Mouse (Mus musculus): Measurements from ENCODE around the gene Nup214. TPM values are rescaled to one million over a fixed set of nuclear protein-coding genes. Genes with fewer than 3 reads are reported as not detected.

Nup214 gene
- 54.7 and 55.1 TPM in 2 replicates for polyA plus RNA-seq (2015; fragmentation: Nextera tagmentation; extraction: Ambion mirVana)

GRCm38 (mm10) chr2:31974141-31974808 is at the start of gene Nup214:
Gene Nup214 (plus strand): TSS chr2:31974436.
- Histone ChIP-seq H3K4me2 (peak within 1 kb of the TSS; percentile 82), H3K9ac (peak within 1 kb of the TSS; percentile 89), H3K4me1 (replicated peaks) (peaks cover 10% of the 10 kb centered on the region), H3K36me3 (peaks cover 35% of the 10 kb centered on the region), H3K4me3 (peak within 1 kb of the TSS; percentile 75), H3K9me3 (replicated peaks) (no peaks in the 10 kb centered on the region), H3K27me3 (no peaks in the 10 kb centered on the region), H3K27ac (peak within 1 kb of the TSS; percentile 50)
- under 1% methylated on average over 60 of the region's 60 CpGs for WGBS
- ATAC-seq (replicated peaks; ENCODE audit: insufficient number of reproducible peaks, insufficient read depth, low FRiP score, low read depth): peak; percentile 99

GRCm38 (mm10) chr2:31924811-31925210 is 49.4 kb upstream of the Nup214 start:
- Histone ChIP-seq H3K4me3 (no peak overlapping the region), H3K4me1 (replicated peaks) (no peaks in the 10 kb centered on the region), H3K36me3 (no peaks in the 10 kb centered on the region), H3K27ac (no peak overlapping the region), H3K9ac (no peak overlapping the region), H3K27me3 (peaks cover 24% of the 10 kb centered on the region; the same call in 1 of the 2 replicates), H3K9me3 (replicated peaks) (no peaks in the 10 kb centered on the region), H3K4me2 (no peak overlapping the region)
- 30% methylated on average over 9 of the region's 9 CpGs for WGBS
- no peak for ATAC-seq (replicated peaks; ENCODE audit: insufficient number of reproducible peaks, insufficient read depth, low FRiP score, low read depth)

GRCm38 (mm10) chr2:31925936-31926335 is 48.3 kb upstream of the Nup214 start:
- Histone ChIP-seq H3K36me3 (no peaks in the 10 kb centered on the region), H3K4me2 (no peak overlapping the region), H3K9ac (no peak overlapping the region), H3K27ac (no peak overlapping the region), H3K9me3 (replicated peaks) (no peaks in the 10 kb centered on the region), H3K4me1 (replicated peaks) (no peaks in the 10 kb centered on the region), H3K4me3 (no peak overlapping the region), H3K27me3 (peaks cover 19% of the 10 kb centered on the region; the same call in 1 of the 2 replicates)
- 43% methylated on average over 4 of the region's 4 CpGs for WGBS
- ATAC-seq (replicated peaks; ENCODE audit: insufficient number of reproducible peaks, insufficient read depth, low FRiP score, low read depth): no peak

- H3K36me3 ChIP-seq: no peaks in the 10 kb centered on the region
- no peaks in the 10 kb centered on the region for H3K4me1 ChIP-seq (replicated peaks)
- 64% methylated on average over 3 of the region's 3 CpGs for WGBS
- ATAC-seq (replicated peaks; ENCODE audit: insufficient number of reproducible peaks, insufficient read depth, low FRiP score, low read depth): no peak
- H3K4me2 ChIP-seq: no peak overlapping the region
- H3K4me3 ChIP-seq: no peak overlapping the region
- H3K9ac ChIP-seq: no peak overlapping the region
- no peaks in the 10 kb centered on the region for H3K27me3 ChIP-seq
- no peak overlapping the region for H3K27ac ChIP-seq
- H3K9me3 ChIP-seq (replicated peaks): no peaks in the 10 kb centered on the region
These were observed 44.6 kb upstream of the Nup214 start for GRCm38 (mm10) chr2:31929664-31930063.

- 55% methylated on average over 4 of the region's 4 CpGs for WGBS
- H3K36me3 ChIP-seq: no peaks in the 10 kb centered on the region
- H3K27ac ChIP-seq: no peak overlapping the region
- ATAC-seq (replicated peaks; ENCODE audit: insufficient number of reproducible peaks, insufficient read depth, low FRiP score, low read depth): no peak
- no peak overlapping the region for H3K9ac ChIP-seq
- H3K4me3 ChIP-seq: no peak overlapping the region
- no peaks in the 10 kb centered on the region for H3K27me3 ChIP-seq
- H3K9me3 ChIP-seq (replicated peaks): no peaks in the 10 kb centered on the region
- peaks cover 2% of the 10 kb centered on the region; the same call in 1 of the 2 replicates for H3K4me1 ChIP-seq (replicated peaks)
- H3K4me2 ChIP-seq: no peak overlapping the region
These were observed 39.7 kb upstream of the Nup214 start for GRCm38 (mm10) chr2:31934551-31934950.

GRCm38 (mm10) chr2:31935054-31935453 is 39.2 kb upstream of the Nup214 start:
- H3K4me2 ChIP-seq: no peak overlapping the region
- 22% methylated on average over 4 of the region's 4 CpGs for WGBS
- ATAC-seq (replicated peaks; ENCODE audit: insufficient number of reproducible peaks, insufficient read depth, low FRiP score, low read depth): no peak
- H3K9ac ChIP-seq: no peak overlapping the region
- peaks cover 2% of the 10 kb centered on the region; the same call in 1 of the 2 replicates for H3K4me1 ChIP-seq (replicated peaks)
- H3K36me3 ChIP-seq: no peaks in the 10 kb centered on the region
- no peaks in the 10 kb centered on the region for H3K27me3 ChIP-seq
- H3K9me3 ChIP-seq (replicated peaks): no peaks in the 10 kb centered on the region
- no peak overlapping the region for H3K4me3 ChIP-seq
- H3K27ac ChIP-seq: no peak overlapping the region

GRCm38 (mm10) chr2:31938298-31938697 is 35.9 kb upstream of the Nup214 start:
- Histone ChIP-seq H3K4me3 (no peak overlapping the region), H3K36me3 (no peaks in the 10 kb centered on the region), H3K4me2 (no peak overlapping the region), H3K27me3 (no peaks in the 10 kb centered on the region), H3K4me1 (replicated peaks) (peaks cover 2% of the 10 kb centered on the region; the same call in 1 of the 2 replicates), H3K9ac (no peak overlapping the region), H3K27ac (no peak overlapping the region), H3K9me3 (replicated peaks) (no peaks in the 10 kb centered on the region)
- WGBS: 84% methylated on average over 1 of the region's 1 CpGs
- no peak for ATAC-seq (replicated peaks; ENCODE audit: insufficient number of reproducible peaks, insufficient read depth, low FRiP score, low read depth)

- Histone ChIP-seq H3K4me3 (no peak overlapping the region), H3K9ac (no peak overlapping the region), H3K27ac (no peak overlapping the region), H3K27me3 (no peaks in the 10 kb centered on the region), H3K36me3 (no peaks in the 10 kb centered on the region), H3K4me1 (replicated peaks) (no peaks in the 10 kb centered on the region), H3K4me2 (no peak overlapping the region), H3K9me3 (replicated peaks) (no peaks in the 10 kb centered on the region)
- no peak for ATAC-seq (replicated peaks; ENCODE audit: insufficient number of reproducible peaks, insufficient read depth, low FRiP score, low read depth)
- WGBS: 74% methylated on average over 4 of the region's 4 CpGs
These were observed 31.2 kb upstream of the Nup214 start for GRCm38 (mm10) chr2:31943011-31943410.

GRCm38 (mm10) chr2:31945580-31945979 is 28.7 kb upstream of the Nup214 start:
- Histone ChIP-seq H3K27me3 (0 out of 2 replicates have a peak, but pooled peaks cover 5% of the 10 kb centered on the region), H3K27ac (no peak overlapping the region), H3K9ac (no peak overlapping the region), H3K4me2 (no peak overlapping the region), H3K36me3 (no peaks in the 10 kb centered on the region), H3K4me3 (no peak overlapping the region), H3K4me1 (replicated peaks) (peaks cover 4% of the 10 kb centered on the region), H3K9me3 (replicated peaks) (no peaks in the 10 kb centered on the region)
- WGBS: 58% methylated on average over 2 of the region's 2 CpGs
- ATAC-seq (replicated peaks; ENCODE audit: insufficient number of reproducible peaks, insufficient read depth, low FRiP score, low read depth): no peak

GRCm38 (mm10) chr2:31948392-31948791 is 25.8 kb upstream of the Nup214 start:
- Histone ChIP-seq H3K36me3 (no peaks in the 10 kb centered on the region), H3K4me3 (no peak overlapping the region), H3K4me2 (no peak overlapping the region), H3K9ac (no peak overlapping the region), H3K27me3 (0 out of 2 replicates have a peak, but pooled peaks cover 5% of the 10 kb centered on the region), H3K27ac (no peak overlapping the region), H3K9me3 (replicated peaks) (no peaks in the 10 kb centered on the region), H3K4me1 (replicated peaks) (peaks cover 27% of the 10 kb centered on the region)
- 66% methylated on average over 6 of the region's 6 CpGs for WGBS
- 0 out of 2 replicates have a peak, but pooled peaks have one; percentile 19 for ATAC-seq (replicated peaks; ENCODE audit: insufficient number of reproducible peaks, insufficient read depth, low FRiP score, low read depth)

- Histone ChIP-seq H3K4me1 (replicated peaks) (peaks cover 31% of the 10 kb centered on the region), H3K4me2 (no peak overlapping the region), H3K4me3 (no peak overlapping the region), H3K27ac (no peak overlapping the region), H3K9ac (no peak overlapping the region), H3K9me3 (replicated peaks) (no peaks in the 10 kb centered on the region), H3K36me3 (no peaks in the 10 kb centered on the region), H3K27me3 (0 out of 2 replicates have a peak, but pooled peaks cover 5% of the 10 kb centered on the region)
- 67% methylated on average over 6 of the region's 6 CpGs for WGBS
- ATAC-seq (replicated peaks; ENCODE audit: insufficient number of reproducible peaks, insufficient read depth, low FRiP score, low read depth): no peak
These were observed 25.4 kb upstream of the Nup214 start for GRCm38 (mm10) chr2:31948801-31949200.
